Comparison of ENCODE assay signal across 16 mouse cellular contexts in genomic region chr2:127520123-127520522, GRCm38 (mm10). TPM values are rescaled to one million over a fixed set of nuclear protein-coding genes. Genes with fewer than 3 reads are reported as not detected.
DNase-seq lines count a peak whose midpoint lies in the region; ATAC-seq lines count a peak whose summit lies in the region.
"Had no signal": no experiment of that assay in that cellular context is flagged by ENCODE, and none has a peak within 500 bp of the region (broad histone marks: within the 10 kb centered on the region; RNA-seq: fewer than 3 reads in every experiment).

No protein-coding gene starts in this region.

- H3K9ac ChIP-seq in hindbrain, embryonic 13.5 days: no peak overlapping the region
- H3K9ac ChIP-seq in hindbrain, embryonic 11.5 days (ENCODE audit: low read depth, low read length): no peak overlapping the region
- no peak overlapping the region for H3K9ac ChIP-seq in forebrain, embryonic 11.5 days (ENCODE audit: low read length)
- no peak overlapping the region for H3K9ac ChIP-seq in midbrain, embryonic 12.5 days (replicated peaks)
- H3K9ac ChIP-seq in liver, embryonic 12.5 days: no peak overlapping the region

- no peaks in the 10 kb centered on the region for H3K9me3 ChIP-seq in hindbrain, embryonic 13.5 days
- no peaks in the 10 kb centered on the region for H3K9me3 ChIP-seq in hindbrain, embryonic 11.5 days (ENCODE audit: control insufficient read depth, low read length)
- no peaks in the 10 kb centered on the region for H3K9me3 ChIP-seq in forebrain, embryonic 11.5 days (ENCODE audit: control insufficient read depth, low read length)
- no peaks in the 10 kb centered on the region for H3K9me3 ChIP-seq in midbrain, embryonic 12.5 days
- H3K9me3 ChIP-seq in liver, embryonic 12.5 days (replicated peaks): no peaks in the 10 kb centered on the region
- H3K9me3 ChIP-seq: heart, embryonic 12.5 days; lung, embryonic 15.5 days had no signal

- ATAC-seq in hindbrain, embryonic 13.5 days (ENCODE audit: low FRiP score): no peak
- ATAC-seq in hindbrain, embryonic 11.5 days (ENCODE audit: low FRiP score): no peak
- no peak for ATAC-seq in forebrain, embryonic 11.5 days (replicated peaks; ENCODE audit: low FRiP score)
- no peak for ATAC-seq in midbrain, embryonic 12.5 days (ENCODE audit: low FRiP score, low read depth)
- no peak for ATAC-seq in liver, embryonic 12.5 days

- peak overlapping the region; percentile 43 for H3K4me3 ChIP-seq in hindbrain, embryonic 13.5 days
- no peak overlapping the region for H3K4me3 ChIP-seq in hindbrain, embryonic 11.5 days (ENCODE audit: low read depth, low read length)
- H3K4me3 ChIP-seq in forebrain, embryonic 11.5 days (ENCODE audit: low read depth, low read length): 0 out of 2 replicates have a peak overlapping the region, but pooled peaks have one; percentile 36
- 0 out of 2 replicates have a peak overlapping the region, but pooled peaks have one; percentile 37 for H3K4me3 ChIP-seq in midbrain, embryonic 12.5 days
- no peak overlapping the region for H3K4me3 ChIP-seq in liver, embryonic 12.5 days
- H3K4me3 ChIP-seq: erythroblast, embryonic 14.5 days had no signal

- no peak overlapping the region for H3K27ac ChIP-seq in hindbrain, embryonic 13.5 days
- no peak overlapping the region for H3K27ac ChIP-seq in hindbrain, embryonic 11.5 days (ENCODE audit: low read depth, low read length)
- no peak overlapping the region for H3K27ac ChIP-seq in forebrain, embryonic 11.5 days (ENCODE audit: low read depth, low read length)
- no peak overlapping the region for H3K27ac ChIP-seq in midbrain, embryonic 12.5 days (replicated peaks)
- no peak overlapping the region for H3K27ac ChIP-seq in liver, embryonic 12.5 days

- peak overlapping the region; percentile 65 for H3K4me2 ChIP-seq in hindbrain, embryonic 13.5 days
- no peak overlapping the region for H3K4me2 ChIP-seq in hindbrain, embryonic 11.5 days (replicated peaks; ENCODE audit: low read depth, low read length)
- no peak overlapping the region for H3K4me2 ChIP-seq in forebrain, embryonic 11.5 days (ENCODE audit: low read depth, low read length, severe bottlenecking)
- H3K4me2 ChIP-seq in midbrain, embryonic 12.5 days (replicated peaks): peak overlapping the region; percentile 58
- H3K4me2 ChIP-seq in liver, embryonic 12.5 days: no peak overlapping the region

- intact Hi-C loops in gastrocnemius, postnatal 36 days (cut with DNase I): no loop called here

- no peaks in the 10 kb centered on the region for H3K36me3 ChIP-seq in hindbrain, embryonic 13.5 days
- H3K36me3 ChIP-seq in hindbrain, embryonic 11.5 days (ENCODE audit: control insufficient read depth, insufficient read depth, low read length): no peaks in the 10 kb centered on the region
- H3K36me3 ChIP-seq in forebrain, embryonic 11.5 days (ENCODE audit: control insufficient read depth, insufficient read depth, low read length): no peaks in the 10 kb centered on the region
- no peaks in the 10 kb centered on the region for H3K36me3 ChIP-seq in midbrain, embryonic 12.5 days
- H3K36me3 ChIP-seq in liver, embryonic 12.5 days: no peaks in the 10 kb centered on the region
- H3K36me3 ChIP-seq: heart, embryonic 12.5 days; lung, embryonic 15.5 days had no signal

- DNase-seq in hindbrain, embryonic 11.5 days (ENCODE audit: low spot score): no peak
- DNase-seq in cerebellum, adult 9-11 months: peak; percentile 74
- no peak for DNase-seq in forebrain, embryonic 11.5 days (ENCODE audit: low spot score)
- DNase-seq in gastrocnemius, postnatal 36 days: no peak
- DNase-seq in natural killer cell, adult 2 months (ENCODE audit: low spot score in 2 of 2): no peak
- DNase-seq: gastrocnemius, postnatal 10 days; kidney, postnatal 14 days; layer of hippocampus, postnatal 36 days; right cerebral cortex, postnatal 4 days had no signal

- H3K27me3 ChIP-seq in hindbrain, embryonic 13.5 days: no peaks in the 10 kb centered on the region
- no peaks in the 10 kb centered on the region for H3K27me3 ChIP-seq in hindbrain, embryonic 11.5 days (ENCODE audit: control insufficient read depth, insufficient read depth, low read length)
- H3K27me3 ChIP-seq in forebrain, embryonic 11.5 days (ENCODE audit: control insufficient read depth, insufficient read depth, low read length): no peaks in the 10 kb centered on the region
- H3K27me3 ChIP-seq in midbrain, embryonic 12.5 days: no peaks in the 10 kb centered on the region
- H3K27me3 ChIP-seq in liver, embryonic 12.5 days (replicated peaks): peaks cover 35% of the 10 kb centered on the region
- H3K27me3 ChIP-seq: lung, embryonic 15.5 days had no signal

- peaks cover 67% of the 10 kb centered on the region for H3K4me1 ChIP-seq in hindbrain, embryonic 13.5 days (replicated peaks)
- peaks cover 2% of the 10 kb centered on the region; the same call in 1 of the 2 replicates for H3K4me1 ChIP-seq in hindbrain, embryonic 11.5 days (replicated peaks; ENCODE audit: control insufficient read depth, insufficient read depth, low read length)
- peaks cover 10% of the 10 kb centered on the region; the same call in 1 of the 2 replicates for H3K4me1 ChIP-seq in forebrain, embryonic 11.5 days (replicated peaks; ENCODE audit: control insufficient read depth, insufficient read depth, low read length)
- peaks cover 47% of the 10 kb centered on the region for H3K4me1 ChIP-seq in midbrain, embryonic 12.5 days
- peaks cover 7% of the 10 kb centered on the region; the same call in 1 of the 2 replicates for H3K4me1 ChIP-seq in liver, embryonic 12.5 days

RNA-seq across cellular contexts. Expression of gene Kcnip3, which starts 1.8 kb away (rescaled TPM):
- polyA plus RNA-seq in hindbrain, embryonic 13.5 days (2015; fragmentation: Nextera tagmentation; extraction: Ambion mirVana): 3.6 and 4.8 TPM in 2 replicates
- polyA plus RNA-seq in hindbrain, embryonic 11.5 days (2014; fragmentation: Nextera tagmentation; extraction: Ambion mirVana): 2.6 and 3.4 TPM in 2 replicates
- polyA plus RNA-seq in forebrain, embryonic 11.5 days (2014; fragmentation: Nextera tagmentation; extraction: Ambion mirVana): 4.6 and 6.3 TPM in 2 replicates
- 3.5 and 3.7 TPM in 2 replicates for polyA plus RNA-seq in midbrain, embryonic 12.5 days (2016; fragmentation: Nextera tagmentation; extraction: Ambion mirVana)
- 0.70 and 0.72 TPM in 2 replicates for polyA plus RNA-seq in liver, embryonic 12.5 days (2016; fragmentation: Nextera tagmentation; extraction: Ambion mirVana)
- total RNA-seq in gastrocnemius, postnatal 36 days (2021): under 1 TPM; 0.18 to 0.49 TPM
- total RNA-seq: MEL had no signal

RNA-seq across cellular contexts. Expression of gene Prom2, which starts 21.1 kb away (rescaled TPM):
- 0.10 TPM in 1 of 2 replicates, not detected in the other for polyA plus RNA-seq in hindbrain, embryonic 13.5 days (2015; fragmentation: Nextera tagmentation; extraction: Ambion mirVana)
- polyA plus RNA-seq in hindbrain, embryonic 11.5 days (2014; fragmentation: Nextera tagmentation; extraction: Ambion mirVana): 0.40 and 0.86 TPM in 2 replicates
- polyA plus RNA-seq in forebrain, embryonic 11.5 days (2014; fragmentation: Nextera tagmentation; extraction: Ambion mirVana): 0.48 and 0.63 TPM in 2 replicates
- 0.31 and 0.62 TPM in 2 replicates for polyA plus RNA-seq in midbrain, embryonic 12.5 days (2016; fragmentation: Nextera tagmentation; extraction: Ambion mirVana)
- not detected in 2 replicates for polyA plus RNA-seq in liver, embryonic 12.5 days (2016; fragmentation: Nextera tagmentation; extraction: Ambion mirVana)
- not detected for total RNA-seq in gastrocnemius, postnatal 36 days (2021)
- total RNA-seq: gastrocnemius, postnatal 10 days; MEL had no signal
- polyA plus RNA-seq: erythroblast, embryonic 14.5 days had no signal

Comparison
In these comparisons a context has a peak if more than half of its experiments do, and no peak if none do; other contexts are left out.
1. H3K4me2 ChIP-seq: peak in hindbrain, embryonic 13.5 days (single experiment) and midbrain, embryonic 12.5 days (single experiment); none in hindbrain, embryonic 11.5 days (single experiment), forebrain, embryonic 11.5 days (single experiment) and liver, embryonic 12.5 days (single experiment).
2. H3K4me3 ChIP-seq: peak in hindbrain, embryonic 13.5 days (single experiment), forebrain, embryonic 11.5 days (single experiment) and midbrain, embryonic 12.5 days (single experiment); none in hindbrain, embryonic 11.5 days (single experiment) and liver, embryonic 12.5 days (single experiment).